Mouse (Mus musculus) adrenal gland, postnatal 10 days (tissue): Measurements from ENCODE around the gene Faf1. TPM values are rescaled to one million over a fixed set of nuclear protein-coding genes. Genes with fewer than 3 reads are reported as not detected.

Experiments
- DNase-seq: peaks from one replicate; pipeline ENCODE4 v3.0.0; 2021; ENCODE audit warnings: mixed read lengths
- total RNA-seq, 2 experiments: library from RNA; stranded (reverse); gene quantifications; 2 replicates each; pipeline ENCODE4 v1.2.3; 2021

Gene Faf1
- total RNA-seq, 2 experiments from 2014 or later: 25.0 to 29.5 TPM

GRCm38 (mm10) chr4:109929058-109929457, 252.7 kb downstream of the Faf1 start:
- DNase-seq: no peak

- DNase-seq: no peak
These were observed 254.1 kb downstream of the Faf1 start for GRCm38 (mm10) chr4:109930445-109930844.

GRCm38 (mm10) chr4:109930935-109931334, 254.5 kb downstream of the Faf1 start:
- no peak for DNase-seq

- no peak for DNase-seq
These were observed 260.2 kb downstream of the Faf1 start for GRCm38 (mm10) chr4:109936557-109936956.

GRCm38 (mm10) chr4:109939291-109939690, 262.9 kb downstream of the Faf1 start:
- no peak for DNase-seq

GRCm38 (mm10) chr4:109945554-109945953, 269.2 kb downstream of the Faf1 start:
- DNase-seq: no peak

- no peak for DNase-seq
These were observed 272.9 kb downstream of the Faf1 start for GRCm38 (mm10) chr4:109949307-109949706.

- DNase-seq: no peak
These were observed 277.1 kb downstream of the Faf1 start for GRCm38 (mm10) chr4:109953509-109953908.

GRCm38 (mm10) chr4:109960201-109960935, 284.0 kb downstream of the Faf1 start:
- DNase-seq: no peak

GRCm38 (mm10) chr4:109963570-109964279, 287.3 kb downstream of the Faf1 start:
- no peak for DNase-seq

- DNase-seq: no peak
These were observed 293.2 kb downstream of the Faf1 start for GRCm38 (mm10) chr4:109969561-109969960.

- no peak for DNase-seq
These were observed 297.7 kb downstream of the Faf1 start for GRCm38 (mm10) chr4:109973991-109974654.

GRCm38 (mm10) chr4:109974655-109975380, 298.4 kb downstream of the Faf1 start:
- no peak for DNase-seq

GRCm38 (mm10) chr4:109975381-109976240, 299.2 kb downstream of the Faf1 start:
- no peak for DNase-seq

GRCm38 (mm10) chr4:109976273-109977147, 300.1 kb downstream of the Faf1 start:
- DNase-seq: peak; percentile 13

- peak; percentile 10 for DNase-seq
These were observed 301.0 kb downstream of the Faf1 start, which contains the start of gene Dmrta2 for GRCm38 (mm10) chr4:109977148-109978067. Gene Dmrta2, plus strand, starts transcription at chr4:109978053.

GRCm38 (mm10) chr4:109978068-109978857, 301.9 kb downstream of the Faf1 start:
- DNase-seq: peak; percentile 26

- DNase-seq: no peak
These were observed 302.5 kb downstream of the Faf1 start for GRCm38 (mm10) chr4:109978858-109979340.
